Mouse (Mus musculus) brain, embryonic 14.5 days (tissue): ENCODE measurements around the gene Porcn.

ENCODE experiments used
- CTCF ChIP-seq: fragments of 200-500 bp; IDR thresholded peaks from 2 replicates; pipeline ENCODE4 v1.5.1; 2012; ENCODE audit warnings: inconsistent platforms, mild to moderate bottlenecking, moderate library complexity, borderline replicate concordance; ENCODE audit not compliant: insufficient read depth, insufficient read length; ENCODE audit errors: extremely low read depth
- POLR2A ChIP-seq: fragments of 200-500 bp; IDR thresholded peaks from 2 replicates; pipeline ENCODE4 v1.6.1; 2012; ENCODE audit warnings: mild to moderate bottlenecking, inconsistent platforms, borderline replicate concordance; ENCODE audit not compliant: poor library complexity, insufficient read depth, insufficient read length, severe bottlenecking; ENCODE audit errors: extremely low read depth

DNA sequence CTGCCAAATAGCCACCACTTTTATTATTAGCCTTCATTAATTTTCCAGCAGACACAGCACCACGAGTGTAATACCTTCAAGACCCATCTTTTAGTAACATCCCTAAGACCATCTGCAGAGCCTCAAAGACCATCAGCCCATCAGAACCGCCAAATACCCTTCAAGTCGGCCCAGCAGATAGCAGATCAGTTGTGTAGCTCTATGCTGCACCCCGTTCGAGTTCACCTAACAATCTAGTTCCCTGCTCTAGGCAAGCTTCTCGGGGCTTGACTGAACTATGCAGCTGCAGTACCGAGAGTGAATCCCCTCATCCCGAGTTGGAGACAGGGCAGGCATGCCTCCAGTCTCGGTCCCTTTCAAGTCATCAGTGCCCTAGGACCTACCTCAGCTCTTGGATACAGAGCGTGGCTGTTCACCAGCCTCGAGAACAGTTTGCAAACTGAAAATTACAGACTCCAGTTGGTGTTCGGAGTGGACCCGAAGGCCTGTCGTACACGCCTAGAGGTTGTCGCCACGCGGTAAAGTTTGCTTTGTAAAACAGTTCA, 45.5 kb upstream of the Porcn start:
- no peak for TF ChIP-seq CTCF
- no peak for TF ChIP-seq POLR2A
